Mouse (Mus musculus) erythroblast, embryonic 14.5 days (primary cell): Measurements from ENCODE around the gene Synpo2. TPM values are rescaled to one million over a fixed set of nuclear protein-coding genes. Genes with fewer than 3 reads are reported as not detected.

Experiments
- H3K27me3 ChIP-seq: 2 replicates; pipeline ENCODE4 v1.6.1; 2012; ENCODE audit warnings: inconsistent platforms; ENCODE audit not compliant: control insufficient read depth
- H3K36me3 ChIP-seq: 2 replicates; pipeline ENCODE4 v1.6.1; 2012; ENCODE audit warnings: mild to moderate bottlenecking, inconsistent platforms; ENCODE audit not compliant: control insufficient read depth
- H3K4me1 ChIP-seq: 2 replicates; pipeline ENCODE4 v1.6.1; 2012; ENCODE audit warnings: inconsistent platforms; ENCODE audit not compliant: control insufficient read depth
- H3K4me3 ChIP-seq: replicated peaks from 2 replicates; pipeline ENCODE3; 2012; ENCODE audit warnings: moderate library complexity, mild to moderate bottlenecking, inconsistent platforms
- H3K9me3 ChIP-seq: 2 replicates; pipeline ENCODE4 v1.6.1; 2012; ENCODE audit warnings: low read length, inconsistent platforms, mixed read lengths; ENCODE audit not compliant: control insufficient read depth
- GATA1 ChIP-seq: IDR thresholded peaks from 2 replicates; pipeline ENCODE4 v1.6.1; 2012; ENCODE audit warnings: low read length, inconsistent platforms, mixed read lengths
- TAL1 ChIP-seq: IDR thresholded peaks from 3 replicates; pipeline ENCODE4 v1.6.1; 2012; ENCODE audit warnings: low read length, inconsistent platforms, mixed read lengths
- polyA plus RNA-seq: library from polyadenylated mRNA; stranded (reverse); fragments of >175 nt; gene quantifications from 2 replicates; pipeline ENCODE4 v1.2.3, GENCODE M21; 2012

Gene Synpo2
- polyA plus RNA-seq, 1 experiment: not detected

- Histone ChIP-seq H3K36me3 (no peaks in the 10 kb centered on the region), H3K4me3 (no peak overlapping the region), H3K27me3 (no peaks in the 10 kb centered on the region), H3K9me3 (no peaks in the 10 kb centered on the region; the same call in 1 of the 2 replicates), H3K4me1 (no peaks in the 10 kb centered on the region)
- TF ChIP-seq GATA1: no peak
- no peak for TF ChIP-seq TAL1
Measured at GRCm38 (mm10) chr3:123218646-123219045, 17.3 kb downstream of the Synpo2 start.

- Histone ChIP-seq H3K36me3 (no peaks in the 10 kb centered on the region), H3K27me3 (no peaks in the 10 kb centered on the region), H3K9me3 (no peaks in the 10 kb centered on the region), H3K4me1 (no peaks in the 10 kb centered on the region), H3K4me3 (no peak overlapping the region)
- no peak for TF ChIP-seq GATA1
- TF ChIP-seq TAL1: no peak
Measured at GRCm38 (mm10) chr3:123208891-123209290, 27.1 kb downstream of the Synpo2 start.

- TF ChIP-seq GATA1 (no peak), TAL1 (no peak)
- H3K4me3 ChIP-seq: no peak overlapping the region
- no peaks in the 10 kb centered on the region for H3K36me3 ChIP-seq
- H3K4me1 ChIP-seq: no peaks in the 10 kb centered on the region
- no peaks in the 10 kb centered on the region for H3K27me3 ChIP-seq
- no peaks in the 10 kb centered on the region for H3K9me3 ChIP-seq
Measured at GRCm38 (mm10) chr3:123207386-123207785, 28.6 kb downstream of the Synpo2 start.

GRCm38 (mm10) chr3:123205485-123205884, 30.5 kb downstream of the Synpo2 start:
- no peaks in the 10 kb centered on the region for H3K9me3 ChIP-seq
- no peaks in the 10 kb centered on the region for H3K36me3 ChIP-seq
- no peaks in the 10 kb centered on the region for H3K4me1 ChIP-seq
- H3K27me3 ChIP-seq: no peaks in the 10 kb centered on the region
- TF ChIP-seq TAL1 (no peak), GATA1 (no peak)
- H3K4me3 ChIP-seq: no peak overlapping the region

- Histone ChIP-seq H3K27me3 (no peaks in the 10 kb centered on the region), H3K4me3 (no peak overlapping the region), H3K9me3 (no peaks in the 10 kb centered on the region), H3K36me3 (no peaks in the 10 kb centered on the region), H3K4me1 (no peaks in the 10 kb centered on the region)
- TF ChIP-seq TAL1: no peak
- TF ChIP-seq GATA1: no peak
Measured at GRCm38 (mm10) chr3:123205065-123205464, 30.9 kb downstream of the Synpo2 start.

- TF ChIP-seq GATA1: no peak
- TF ChIP-seq TAL1: no peak
- Histone ChIP-seq H3K36me3 (no peaks in the 10 kb centered on the region), H3K4me3 (no peak overlapping the region), H3K4me1 (no peaks in the 10 kb centered on the region), H3K9me3 (no peaks in the 10 kb centered on the region), H3K27me3 (no peaks in the 10 kb centered on the region)
Measured at GRCm38 (mm10) chr3:123204658-123205057, 31.3 kb downstream of the Synpo2 start.

GRCm38 (mm10) chr3:123201798-123202197, 34.2 kb downstream of the Synpo2 start:
- H3K4me3 ChIP-seq: no peak overlapping the region
- no peaks in the 10 kb centered on the region for H3K27me3 ChIP-seq
- no peaks in the 10 kb centered on the region for H3K4me1 ChIP-seq
- TF ChIP-seq TAL1: no peak
- TF ChIP-seq GATA1: no peak
- H3K9me3 ChIP-seq: no peaks in the 10 kb centered on the region
- H3K36me3 ChIP-seq: no peaks in the 10 kb centered on the region

- Histone ChIP-seq H3K9me3 (no peaks in the 10 kb centered on the region), H3K27me3 (no peaks in the 10 kb centered on the region), H3K36me3 (no peaks in the 10 kb centered on the region), H3K4me1 (no peaks in the 10 kb centered on the region), H3K4me3 (no peak overlapping the region)
- TF ChIP-seq TAL1 (no peak), GATA1 (no peak)
Measured at GRCm38 (mm10) chr3:123193740-123194139, 42.2 kb downstream of the Synpo2 start.

- no peak for TF ChIP-seq TAL1
- TF ChIP-seq GATA1: no peak
- H3K4me3 ChIP-seq: no peak overlapping the region
- H3K27me3 ChIP-seq: no peaks in the 10 kb centered on the region
- no peaks in the 10 kb centered on the region for H3K9me3 ChIP-seq
- H3K4me1 ChIP-seq: no peaks in the 10 kb centered on the region
- H3K36me3 ChIP-seq: no peaks in the 10 kb centered on the region
Measured at GRCm38 (mm10) chr3:123191602-123192001, 44.3 kb downstream of the Synpo2 start.

- no peaks in the 10 kb centered on the region for H3K27me3 ChIP-seq
- TF ChIP-seq TAL1 (no peak), GATA1 (no peak)
- no peaks in the 10 kb centered on the region for H3K36me3 ChIP-seq
- no peaks in the 10 kb centered on the region for H3K9me3 ChIP-seq
- H3K4me1 ChIP-seq: no peaks in the 10 kb centered on the region
- no peak overlapping the region for H3K4me3 ChIP-seq
Measured at GRCm38 (mm10) chr3:123190329-123190728, 45.6 kb downstream of the Synpo2 start.
